Mouse (Mus musculus): Measurements from ENCODE around the gene Clec4a4. TPM values are rescaled to one million over a fixed set of nuclear protein-coding genes. Genes with fewer than 3 reads are reported as not detected.
"Not testable (repeated sequence)": the region's sequence is repeated elsewhere in the genome, so short reads cannot be mapped to it uniquely, and the experiment has no call there.

Clec4a4 gene
- polyA plus RNA-seq (2015; fragmentation: Nextera tagmentation; extraction: Ambion mirVana): not detected in 2 replicates

DNA sequence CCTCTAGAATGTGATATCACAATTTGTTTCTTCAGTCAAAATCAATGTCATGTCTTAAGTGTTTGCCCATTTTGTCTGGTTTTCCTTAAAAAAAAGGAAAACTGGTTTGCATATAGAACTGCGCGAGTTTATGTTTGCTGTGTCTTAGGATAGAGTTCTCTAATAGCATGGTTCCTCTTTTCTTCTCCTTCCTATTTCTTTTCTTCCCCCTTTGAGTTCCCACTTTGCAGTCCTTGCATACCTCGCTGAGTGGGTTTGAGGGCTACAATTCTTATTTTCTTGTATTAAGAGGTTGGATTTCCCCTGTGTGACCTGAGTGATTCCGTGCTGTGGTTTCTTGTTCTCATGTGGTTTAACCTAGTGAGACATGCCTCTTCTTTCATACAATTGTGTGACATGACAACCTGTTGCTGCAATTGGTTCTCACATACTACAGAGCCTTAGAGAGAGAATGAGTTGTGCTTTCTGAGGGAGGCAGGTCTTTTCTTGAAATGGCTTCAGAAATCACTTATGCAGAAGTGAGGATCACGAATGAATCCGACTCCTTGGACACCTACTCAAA, at the start of gene Clec4a4:
Gene Clec4a4, plus strand, starts transcription at position 492 of the 562 bp plus-strand sequence.
- no peak within 1 kb of the TSS for H3K27ac ChIP-seq (ENCODE audit: low read depth, low read length)
- H3K4me2 ChIP-seq (ENCODE audit: low read length): no peak within 1 kb of the TSS
- no peaks in the 10 kb centered on the region for H3K4me1 ChIP-seq (ENCODE audit: control insufficient read depth, insufficient read depth, low read depth, low read length)
- H3K36me3 ChIP-seq (ENCODE audit: control insufficient read depth, insufficient read depth, low read length): no peaks in the 10 kb centered on the region
- H3K9ac ChIP-seq (ENCODE audit: low read depth, low read length): no peak within 1 kb of the TSS
- peaks cover 6% of the 10 kb centered on the region for H3K9me3 ChIP-seq (ENCODE audit: control insufficient read depth, low read length)
- no peak within 1 kb of the TSS for H3K4me3 ChIP-seq (ENCODE audit: low read length)
- no peak for ATAC-seq
- no peaks in the 10 kb centered on the region for H3K27me3 ChIP-seq (replicated peaks; ENCODE audit: control insufficient read depth, insufficient read depth, low read length)
- 90% methylated on average over 6 of the region's 6 CpGs for WGBS

GRCm38 (mm10) chr6:122946760-122947159, 43.4 kb upstream of the Clec4a4 start:
- ATAC-seq: no peak
- no peaks in the 10 kb centered on the region for H3K4me1 ChIP-seq (ENCODE audit: control insufficient read depth, insufficient read depth, low read depth, low read length)
- no peaks in the 10 kb centered on the region for H3K27me3 ChIP-seq (replicated peaks; ENCODE audit: control insufficient read depth, insufficient read depth, low read length)
- H3K4me3 ChIP-seq (ENCODE audit: low read length): no peak overlapping the region
- H3K27ac ChIP-seq (ENCODE audit: low read depth, low read length): no peak overlapping the region
- 89% methylated on average over 2 of the region's 2 CpGs for WGBS
- H3K36me3 ChIP-seq (ENCODE audit: control insufficient read depth, insufficient read depth, low read length): no peaks in the 10 kb centered on the region
- no peak overlapping the region for H3K9ac ChIP-seq (ENCODE audit: low read depth, low read length)
- H3K4me2 ChIP-seq (ENCODE audit: low read length): no peak overlapping the region
- peaks cover 2% of the 10 kb centered on the region; the same call in 1 of the 2 replicates for H3K9me3 ChIP-seq (ENCODE audit: control insufficient read depth, low read length)

GRCm38 (mm10) chr6:122952401-122952800, 37.8 kb upstream of the Clec4a4 start, which contains the start of gene Clec4a3:
Gene Clec4a3, plus strand, starts transcription at chr6:122952515.
- H3K4me1 ChIP-seq (ENCODE audit: control insufficient read depth, insufficient read depth, low read depth, low read length): no peaks in the 10 kb centered on the region
- no peak within 1 kb of the TSS for H3K27ac ChIP-seq (ENCODE audit: low read depth, low read length)
- ATAC-seq: no peak
- H3K4me2 ChIP-seq (ENCODE audit: low read length): no peak within 1 kb of the TSS
- no peak within 1 kb of the TSS for H3K9ac ChIP-seq (ENCODE audit: low read depth, low read length)
- no peaks in the 10 kb centered on the region for H3K36me3 ChIP-seq (ENCODE audit: control insufficient read depth, insufficient read depth, low read length)
- H3K27me3 ChIP-seq (replicated peaks; ENCODE audit: control insufficient read depth, insufficient read depth, low read length): no peaks in the 10 kb centered on the region
- H3K9me3 ChIP-seq (ENCODE audit: control insufficient read depth, low read length): peaks cover 2% of the 10 kb centered on the region; the same call in 1 of the 2 replicates
- H3K4me3 ChIP-seq (ENCODE audit: low read length): no peak within 1 kb of the TSS
- 90% methylated on average over 8 of the region's 8 CpGs for WGBS

DNA sequence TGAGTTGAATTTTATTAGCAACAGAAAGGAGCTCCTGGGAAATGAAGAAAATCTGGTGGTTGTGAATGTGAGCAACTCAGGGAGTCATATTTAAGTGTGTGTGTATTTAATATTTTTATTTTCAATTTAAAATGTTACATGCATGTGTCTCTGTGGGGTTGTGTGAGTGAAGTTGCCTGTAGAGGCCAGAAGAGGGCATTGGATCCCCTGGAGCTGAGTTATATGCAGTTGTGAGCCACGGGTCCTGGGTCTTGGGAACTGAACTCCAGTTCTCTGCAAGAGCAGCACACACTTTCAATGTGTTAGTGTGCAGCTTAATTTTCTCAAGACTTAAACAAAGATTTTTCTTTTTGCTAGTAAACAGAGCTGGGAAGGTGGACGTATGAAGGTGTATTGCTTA, 25.6 kb upstream of the Clec4a4 start:
- no peak overlapping the region for H3K9ac ChIP-seq (ENCODE audit: low read depth, low read length)
- H3K36me3 ChIP-seq (ENCODE audit: control insufficient read depth, insufficient read depth, low read length): no peaks in the 10 kb centered on the region
- no peak overlapping the region for H3K4me3 ChIP-seq (ENCODE audit: low read length)
- no peaks in the 10 kb centered on the region for H3K4me1 ChIP-seq (ENCODE audit: control insufficient read depth, insufficient read depth, low read depth, low read length)
- H3K27me3 ChIP-seq (replicated peaks; ENCODE audit: control insufficient read depth, insufficient read depth, low read length): no peaks in the 10 kb centered on the region
- 72% methylated on average over 2 of the region's 2 CpGs for WGBS
- no peak overlapping the region for H3K4me2 ChIP-seq (ENCODE audit: low read length)
- H3K9me3 ChIP-seq (ENCODE audit: control insufficient read depth, low read length): no peaks in the 10 kb centered on the region
- no peak overlapping the region for H3K27ac ChIP-seq (ENCODE audit: low read depth, low read length)
- ATAC-seq: no peak

DNA sequence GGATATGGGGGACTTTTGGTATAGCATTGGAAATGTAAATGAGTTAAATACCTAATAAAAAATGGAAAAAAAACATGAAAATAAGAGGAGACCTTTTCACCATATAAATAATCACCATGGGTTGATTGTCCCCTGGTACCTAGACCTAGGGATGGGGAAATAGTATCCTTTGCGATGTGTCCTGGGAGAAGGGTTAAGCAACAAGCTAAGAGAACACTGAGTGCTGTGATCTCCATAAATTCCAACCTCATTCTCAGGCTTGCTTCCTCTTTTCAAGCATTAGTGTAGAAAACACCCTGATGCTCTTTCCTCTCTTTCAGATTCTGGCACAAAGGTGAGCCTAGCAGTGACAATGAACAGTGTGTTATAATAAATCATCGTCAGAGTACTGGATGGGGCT, 21.1 kb upstream of the Clec4a4 start:
- Histone ChIP-seq H3K4me2 (ENCODE audit: low read length) (no peak overlapping the region), H3K27me3 (replicated peaks; ENCODE audit: control insufficient read depth, insufficient read depth, low read length) (no peaks in the 10 kb centered on the region), H3K4me1 (ENCODE audit: control insufficient read depth, insufficient read depth, low read depth, low read length) (no peaks in the 10 kb centered on the region), H3K4me3 (ENCODE audit: low read length) (no peak overlapping the region), H3K36me3 (ENCODE audit: control insufficient read depth, insufficient read depth, low read length) (no peaks in the 10 kb centered on the region), H3K9ac (ENCODE audit: low read depth, low read length) (no peak overlapping the region), H3K9me3 (ENCODE audit: control insufficient read depth, low read length) (no peaks in the 10 kb centered on the region), H3K27ac (ENCODE audit: low read depth, low read length) (no peak overlapping the region)
- whole genome bisulfite sequencing: 90% methylated on average over 2 of the region's 2 CpGs
- no peak for ATAC-seq

- not testable (repeated sequence) for H3K4me3 ChIP-seq (ENCODE audit: low read length)
- 81% methylated on average over 2 of the region's 2 CpGs for WGBS
Observed at GRCm38 (mm10) chr6:123004696-123005095, 14.5 kb downstream of the Clec4a4 start.

DNA sequence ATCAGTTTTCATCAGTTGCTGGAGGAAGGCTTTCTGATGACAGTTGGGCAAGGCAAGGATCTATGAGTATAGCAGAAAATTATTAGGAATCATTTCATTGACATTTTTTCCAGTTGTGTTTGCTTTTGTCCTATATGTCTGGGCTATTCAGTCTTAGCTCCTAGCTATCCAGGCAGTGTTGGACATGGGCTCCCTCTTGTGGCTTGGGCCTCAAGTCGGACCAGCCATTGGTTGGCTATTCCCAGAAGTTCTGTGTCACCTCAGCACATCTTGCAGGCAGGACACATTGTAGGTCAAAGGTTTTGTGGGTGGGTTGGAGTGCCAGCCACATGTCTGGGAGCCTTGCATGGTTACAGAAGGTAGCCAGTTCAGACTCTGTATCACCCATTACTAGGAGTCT, 15.4 kb downstream of the Clec4a4 start:
- H3K9me3 ChIP-seq (ENCODE audit: control insufficient read depth, low read length): no peaks in the 10 kb centered on the region
- H3K4me1 ChIP-seq (ENCODE audit: control insufficient read depth, insufficient read depth, low read depth, low read length): no peaks in the 10 kb centered on the region
- H3K27me3 ChIP-seq (replicated peaks; ENCODE audit: control insufficient read depth, insufficient read depth, low read length): no peaks in the 10 kb centered on the region
- no peak for ATAC-seq
- H3K4me2 ChIP-seq (ENCODE audit: low read length): no peak overlapping the region
- no peak overlapping the region for H3K4me3 ChIP-seq (ENCODE audit: low read length)
- H3K36me3 ChIP-seq (ENCODE audit: control insufficient read depth, insufficient read depth, low read length): no peaks in the 10 kb centered on the region
- WGBS: 74% methylated on average over 1 of the region's 1 CpGs
- H3K27ac ChIP-seq (ENCODE audit: low read depth, low read length): no peak overlapping the region
- no peak overlapping the region for H3K9ac ChIP-seq (ENCODE audit: low read depth, low read length)

More at GRCm38 (mm10) chr6:123004696-123005095, 14.5 kb downstream of the Clec4a4 start:
- H3K27ac ChIP-seq (ENCODE audit: low read depth, low read length); H3K4me1 ChIP-seq (ENCODE audit: control insufficient read depth, insufficient read depth, low read depth, low read length); H3K27me3 ChIP-seq (replicated peaks; ENCODE audit: control insufficient read depth, insufficient read depth, low read length); H3K9me3 ChIP-seq (ENCODE audit: control insufficient read depth, low read length); H3K36me3 ChIP-seq (ENCODE audit: control insufficient read depth, insufficient read depth, low read length); ATAC-seq; H3K9ac ChIP-seq (ENCODE audit: low read depth, low read length); H3K4me2 ChIP-seq (ENCODE audit: low read length): not testable (repeated sequence)

- WGBS: 89% methylated on average over 2 of the region's 2 CpGs
- H3K4me2 ChIP-seq (ENCODE audit: low read length): no peak within 1 kb of the TSS
- H3K36me3 ChIP-seq (ENCODE audit: control insufficient read depth, insufficient read depth, low read length): no peaks in the 10 kb centered on the region
- H3K27me3 ChIP-seq (replicated peaks; ENCODE audit: control insufficient read depth, insufficient read depth, low read length): no peaks in the 10 kb centered on the region
- H3K9me3 ChIP-seq (ENCODE audit: control insufficient read depth, low read length): peaks cover 5% of the 10 kb centered on the region; the same call in 1 of the 2 replicates
- H3K4me3 ChIP-seq (ENCODE audit: low read length): no peak within 1 kb of the TSS
- H3K9ac ChIP-seq (ENCODE audit: low read depth, low read length): no peak within 1 kb of the TSS
- no peak within 1 kb of the TSS for H3K27ac ChIP-seq (ENCODE audit: low read depth, low read length)
- no peak for ATAC-seq
- H3K4me1 ChIP-seq (ENCODE audit: control insufficient read depth, insufficient read depth, low read depth, low read length): no peaks in the 10 kb centered on the region
Observed at GRCm38 (mm10) chr6:123049742-123050372, 59.7 kb downstream of the Clec4a4 start, which contains the start of gene Clec4b1. Gene Clec4b1, plus strand, starts transcription at chr6:123049962.

All from hindbrain, embryonic 16.5 days (tissue).